Comparison of ENCODE assay signal across 34 mouse cellular contexts in genomic region chr2:94162141-94162540, GRCm38 (mm10).
"Had no signal": no experiment of that assay in that cellular context is flagged by ENCODE, and none has a peak within 500 bp of the region (broad histone marks: within the 10 kb centered on the region; RNA-seq: fewer than 3 reads in every experiment).

No protein-coding gene starts in this region.

- H3K36me3 ChIP-seq: heart, embryonic 10.5 days; heart, embryonic 12.5 days; heart, embryonic 13.5 days; heart, embryonic 15.5 days; hindbrain, embryonic 10.5 days; hindbrain, embryonic 12.5 days; hindbrain, embryonic 13.5 days; hindbrain, embryonic 15.5 days; intestine, embryonic 15.5 days; kidney, embryonic 15.5 days had no signal

- H3K4me3 ChIP-seq: heart, embryonic 10.5 days; heart, embryonic 12.5 days; heart, embryonic 13.5 days; heart, embryonic 15.5 days; hindbrain, embryonic 10.5 days; hindbrain, embryonic 12.5 days; hindbrain, embryonic 13.5 days; hindbrain, embryonic 15.5 days; intestine, embryonic 15.5 days; kidney, embryonic 15.5 days; layer of hippocampus, adult 2 months had no signal

- H3K27me3 ChIP-seq: heart, embryonic 12.5 days; hindbrain, embryonic 12.5 days; hindbrain, embryonic 15.5 days; intestine, embryonic 15.5 days; kidney, embryonic 15.5 days had no signal

- H3K27ac ChIP-seq: heart, embryonic 10.5 days; heart, embryonic 13.5 days; heart, embryonic 15.5 days; hindbrain, embryonic 10.5 days; hindbrain, embryonic 12.5 days; hindbrain, embryonic 13.5 days; hindbrain, embryonic 14.5 days; hindbrain, embryonic 15.5 days; hindbrain, postnatal 0 days; intestine, embryonic 15.5 days; kidney, embryonic 15.5 days; kidney, postnatal 0 days; layer of hippocampus, adult 2 months had no signal

- ATAC-seq: hindbrain, embryonic 16.5 days; hindbrain, postnatal 0 days; inflammation-experienced regulatory T-cells, adult 6 months; intestine, embryonic 15.5 days; intestine, embryonic 16.5 days; intestine, postnatal 0 days had no signal

- H3K4me2 ChIP-seq: heart, embryonic 11.5 days; heart, embryonic 12.5 days; heart, embryonic 13.5 days; heart, embryonic 15.5 days; hindbrain, embryonic 12.5 days; hindbrain, embryonic 13.5 days; hindbrain, embryonic 14.5 days; hindbrain, embryonic 15.5 days; intestine, embryonic 15.5 days; kidney, embryonic 15.5 days had no signal

- H3K4me1 ChIP-seq: heart, embryonic 10.5 days; heart, embryonic 12.5 days; hindbrain, embryonic 12.5 days; intestine, embryonic 15.5 days had no signal

- H3K9ac ChIP-seq: heart, embryonic 12.5 days; heart, embryonic 13.5 days; heart, embryonic 15.5 days; hindbrain, embryonic 12.5 days; hindbrain, embryonic 13.5 days; hindbrain, embryonic 14.5 days; hindbrain, embryonic 15.5 days; intestine, embryonic 15.5 days; kidney, embryonic 15.5 days had no signal

- DNase-seq: heart, postnatal 10 days; heart, postnatal 14 days; heart, postnatal 36 days; heart, postnatal 4 days; kidney, adult 11 months; kidney, adult 18-20 months; kidney, adult 2 months; kidney, adult 9 months; kidney, postnatal 10 days; kidney, postnatal 14 days; kidney, postnatal 25 days; kidney, postnatal 36 days; kidney, postnatal 4 days; layer of hippocampus, adult 9-11 months; layer of hippocampus, postnatal 36 days had no signal

- H3K9me3 ChIP-seq: heart, embryonic 10.5 days; heart, embryonic 12.5 days; heart, embryonic 13.5 days; heart, embryonic 15.5 days; hindbrain, embryonic 10.5 days; hindbrain, embryonic 12.5 days; hindbrain, embryonic 13.5 days; hindbrain, embryonic 15.5 days; intestine, embryonic 15.5 days; kidney, embryonic 15.5 days had no signal
